Mouse (Mus musculus) forebrain, postnatal 0 days (tissue): Measurements from ENCODE around the gene Racgap1. TPM values are rescaled to one million over a fixed set of nuclear protein-coding genes. Genes with fewer than 3 reads are reported as not detected.

ENCODE experiments used
- ATAC-seq: fragments of 200-750 bp; cut with Nextera tagmentation; 2 replicates; pipeline ENCODE4 v1.8.0; 2017; ENCODE audit warnings: mild to moderate bottlenecking, moderate library complexity
- DNase-seq: peaks from one replicate; pipeline ENCODE4 v3.0.0-alpha.2; 2015
- H3K27ac ChIP-seq: fragments of 300-500 bp; sonication (generic); 2 replicates; pipeline ENCODE4 v1.5.1; 2014; ENCODE audit warnings: low read depth, mild to moderate bottlenecking, antibody characterized with exemption, low read length, moderate library complexity, mixed read lengths
- H3K27me3 ChIP-seq: fragments of 300-500 bp; sonication (generic); 2 replicates; pipeline ENCODE4 v1.6.1; 2014; ENCODE audit warnings: mild to moderate bottlenecking, low read length, mixed read lengths; ENCODE audit not compliant: insufficient read depth
- H3K36me3 ChIP-seq: fragments of 300-500 bp; sonication (generic); 2 replicates; pipeline ENCODE4 v1.6.1; 2014; ENCODE audit warnings: mild to moderate bottlenecking, moderate library complexity; ENCODE audit not compliant: insufficient read depth
- H3K4me1 ChIP-seq: fragments of 300-500 bp; sonication (generic); 2 replicates; pipeline ENCODE4 v1.6.1; 2014; ENCODE audit warnings: antibody characterized with exemption; ENCODE audit not compliant: insufficient read depth
- H3K4me2 ChIP-seq: fragments of 300-500 bp; sonication (generic); 2 replicates; pipeline ENCODE4 v1.6.1; 2014; ENCODE audit warnings: low read depth, mild to moderate bottlenecking, moderate library complexity
- H3K4me3 ChIP-seq: fragments of 300-500 bp; sonication (generic); 2 replicates; pipeline ENCODE4 v1.5.1; 2014; ENCODE audit warnings: low read depth, low read length, mixed read lengths
- H3K9ac ChIP-seq: fragments of 300-500 bp; sonication (generic); 2 replicates; pipeline ENCODE4 v1.6.1; 2014; ENCODE audit warnings: mild to moderate bottlenecking
- H3K9me3 ChIP-seq: fragments of 300-500 bp; sonication (generic); 2 replicates; pipeline ENCODE4 v1.6.1; 2016; ENCODE audit warnings: low read length
- CTCF ChIP-seq: sonication (generic); IDR thresholded peaks from 2 replicates; pipeline ENCODE4 v1.5.1; 2016; ENCODE audit warnings: antibody characterized with exemption, control low read depth, low read depth
- WGBS: fragments of 180-500 bp; shearing (Covaris S2); extraction: QIAGEN DNeasy Blood & Tissue Kit; methylation state at CpG from one replicate; pipeline ENCODE4 v1.1.7; 2014; 5-methylcytosine and 5-hydroxymethylcytosine counted together
- polyA plus RNA-seq: library from polyadenylated mRNA; unstranded; fragments of >200 nt; fragmentation: Nextera tagmentation; extraction: Ambion mirVana; gene quantifications from 2 replicates; pipeline ENCODE4 v1.2.1, GENCODE M21; 2015
- total RNA-seq: library from RNA; depleted of rRNA; stranded (reverse); fragments of >200 nt; gene quantifications from 2 replicates; pipeline ENCODE4 v1.2.3, GENCODE M21; 2014

The Racgap1 gene
- total and polyA plus RNA-seq, 2 experiments from 2014 or later, result 34.2 to 39.7 TPM

GRCm38 (mm10) chr15:99631618-99632017, 19.8 kb downstream of the Racgap1 start:
- peaks cover 28% of the 10 kb centered on the region for H3K36me3 ChIP-seq
- H3K27me3 ChIP-seq, result no peaks in the 10 kb centered on the region
- no peak for ATAC-seq
- no peak for DNase-seq
- TF ChIP-seq CTCF, result peak; percentile 39; the same call in 1 of the 2 replicates
- no peak overlapping the region for H3K27ac ChIP-seq
- H3K9me3 ChIP-seq, result no peaks in the 10 kb centered on the region
- H3K9ac ChIP-seq, result no peak overlapping the region
- no peak overlapping the region for H3K4me2 ChIP-seq
- H3K4me1 ChIP-seq, result no peaks in the 10 kb centered on the region
- H3K4me3 ChIP-seq, result no peak overlapping the region

GRCm38 (mm10) chr15:99622063-99622462, 29.4 kb downstream of the Racgap1 start:
- Histone ChIP-seq H3K4me1 (no peaks in the 10 kb centered on the region), H3K9me3 (no peaks in the 10 kb centered on the region), H3K27me3 (no peaks in the 10 kb centered on the region), H3K4me3 (no peak overlapping the region), H3K27ac (no peak overlapping the region), H3K36me3 (peaks cover 18% of the 10 kb centered on the region), H3K9ac (no peak overlapping the region), H3K4me2 (no peak overlapping the region)
- ATAC-seq (no peak), DNase-seq (no peak)
- no peak for TF ChIP-seq CTCF
- 96% methylated on average over 11 of the region's 11 CpGs for WGBS

- H3K27ac ChIP-seq, result 0 out of 2 replicates have a peak overlapping the region, but pooled peaks have one; percentile 40
- peaks cover 8% of the 10 kb centered on the region; the same call in 1 of the 2 replicates for H3K36me3 ChIP-seq
- peaks cover 5% of the 10 kb centered on the region; the same call in 1 of the 2 replicates for H3K4me1 ChIP-seq
- H3K4me3 ChIP-seq, result no peak overlapping the region
- DNase-seq (peak; percentile 51), ATAC-seq (peak; percentile 27)
- TF ChIP-seq CTCF, result no peak
- H3K9me3 ChIP-seq, result no peaks in the 10 kb centered on the region
- no peak overlapping the region for H3K9ac ChIP-seq
- WGBS, result 49% methylated on average over 4 of the region's 4 CpGs
- no peaks in the 10 kb centered on the region for H3K27me3 ChIP-seq
- no peak overlapping the region for H3K4me2 ChIP-seq
These were observed 31.6 kb downstream of the Racgap1 start for GRCm38 (mm10) chr15:99619821-99620220.

GRCm38 (mm10) chr15:99618595-99618994, 32.9 kb downstream of the Racgap1 start:
- TF ChIP-seq CTCF, result no peak
- Histone ChIP-seq H3K9me3 (no peaks in the 10 kb centered on the region), H3K36me3 (peaks cover 8% of the 10 kb centered on the region; the same call in 1 of the 2 replicates), H3K9ac (no peak overlapping the region), H3K27ac (no peak overlapping the region), H3K27me3 (no peaks in the 10 kb centered on the region), H3K4me2 (no peak overlapping the region), H3K4me1 (peaks cover 9% of the 10 kb centered on the region; the same call in 1 of the 2 replicates), H3K4me3 (no peak overlapping the region)
- DNase-seq, result no peak
- WGBS, result 84% methylated on average over 3 of the region's 3 CpGs
- ATAC-seq, result no peak

GRCm38 (mm10) chr15:99615246-99615645, 36.2 kb downstream of the Racgap1 start:
- Histone ChIP-seq H3K27ac (peak overlapping the region; percentile 15; the same call in 1 of the 2 replicates), H3K4me1 (peaks cover 13% of the 10 kb centered on the region)
- DNase-seq, result no peak

GRCm38 (mm10) chr15:99614753-99615152, 36.7 kb downstream of the Racgap1 start:
- Histone ChIP-seq H3K27me3 (no peaks in the 10 kb centered on the region), H3K4me3 (0 out of 2 replicates have a peak overlapping the region, but pooled peaks have one; percentile 2), H3K4me1 (peaks cover 13% of the 10 kb centered on the region), H3K4me2 (peak overlapping the region; percentile 15), H3K9me3 (no peaks in the 10 kb centered on the region), H3K9ac (no peak overlapping the region), H3K36me3 (no peaks in the 10 kb centered on the region), H3K27ac (peak overlapping the region; percentile 57; the same call in 1 of the 2 replicates)
- ATAC-seq, result peak; percentile 61
- no peak for TF ChIP-seq CTCF
- DNase-seq, result peak; percentile 55
- WGBS, result 5% methylated on average over 12 of the region's 12 CpGs

More at GRCm38 (mm10) chr15:99615246-99615645, 36.2 kb downstream of the Racgap1 start:
- H3K4me3 ChIP-seq, result no peak overlapping the region
- no peaks in the 10 kb centered on the region for H3K36me3 ChIP-seq
- 27% methylated on average over 9 of the region's 9 CpGs for WGBS
- no peaks in the 10 kb centered on the region for H3K9me3 ChIP-seq
- H3K27me3 ChIP-seq, result no peaks in the 10 kb centered on the region
- TF ChIP-seq CTCF, result no peak
- H3K4me2 ChIP-seq, result no peak overlapping the region
- H3K9ac ChIP-seq, result no peak overlapping the region
- peak; percentile 44 for ATAC-seq

GRCm38 (mm10) chr15:99614273-99614672, 37.2 kb downstream of the Racgap1 start:
- TF ChIP-seq CTCF, result no peak
- Histone ChIP-seq H3K27me3 (no peaks in the 10 kb centered on the region), H3K9ac (no peak overlapping the region), H3K4me1 (peaks cover 13% of the 10 kb centered on the region), H3K27ac (peak overlapping the region; percentile 57), H3K9me3 (no peaks in the 10 kb centered on the region), H3K4me3 (no peak overlapping the region), H3K4me2 (peak overlapping the region; percentile 15; the same call in 1 of the 2 replicates), H3K36me3 (no peaks in the 10 kb centered on the region)
- no peak for ATAC-seq
- 63% methylated on average over 13 of the region's 13 CpGs for WGBS
- no peak for DNase-seq
